Mouse (Mus musculus) limb, embryonic 12.5 days (tissue): ENCODE data around the gene Zic5. TPM values are rescaled to one million over a fixed set of nuclear protein-coding genes. Genes with fewer than 3 reads are reported as not detected.

ENCODE experiments used
- ATAC-seq: fragments of 200-750 bp; cut with Nextera tagmentation; 2 replicates; pipeline ENCODE4 v1.8.0; 2017; ENCODE audit warnings: low read depth, moderate TSS enrichment; ENCODE audit not compliant: insufficient number of reproducible peaks, insufficient read depth, low FRiP score, low TSS enrichment
- H3K27ac ChIP-seq: fragments of 300-500 bp; sonication (generic); 2 replicates; pipeline ENCODE4 v1.5.1; 2016; ENCODE audit warnings: mild to moderate bottlenecking, moderate library complexity
- H3K27me3 ChIP-seq: fragments of 300-500 bp; sonication (generic); 2 replicates; pipeline ENCODE4 v1.6.1; 2016; ENCODE audit warnings: mild to moderate bottlenecking, moderate library complexity
- H3K36me3 ChIP-seq: fragments of 300-500 bp; sonication (generic); 2 replicates; pipeline ENCODE4 v1.6.1; 2016; ENCODE audit warnings: mild to moderate bottlenecking, moderate library complexity
- H3K4me1 ChIP-seq: fragments of 300-500 bp; sonication (generic); replicated peaks from 2 replicates; pipeline ENCODE4 v1.6.1; 2016
- H3K4me2 ChIP-seq: fragments of 300-500 bp; sonication (generic); 2 replicates; pipeline ENCODE4 v1.6.1; 2016; ENCODE audit warnings: mild to moderate bottlenecking, moderate library complexity
- H3K4me3 ChIP-seq: fragments of 300-500 bp; sonication (generic); replicated peaks from 2 replicates; pipeline ENCODE4 v1.5.1; 2016; ENCODE audit warnings: mild to moderate bottlenecking
- H3K9ac ChIP-seq: fragments of 300-500 bp; sonication (generic); replicated peaks from 2 replicates; pipeline ENCODE4 v1.6.1; 2016; ENCODE audit warnings: mild to moderate bottlenecking, moderate library complexity
- H3K9me3 ChIP-seq: fragments of 300-500 bp; sonication (generic); 2 replicates; pipeline ENCODE4 v1.6.1; 2016; ENCODE audit warnings: mild to moderate bottlenecking, moderate library complexity
- WGBS: fragments of 180-500 bp; shearing (Covaris S2); methylation state at CpG from one replicate; pipeline ENCODE4 v1.1.7; 2016; 5-methylcytosine and 5-hydroxymethylcytosine counted together
- polyA plus RNA-seq: library from polyadenylated mRNA; unstranded; fragments of >200 nt; fragmentation: Nextera tagmentation; extraction: Ambion mirVana; gene quantifications from 2 replicates; pipeline ENCODE4 v1.2.1, GENCODE M21; 2016

Zic5 gene
- polyA plus RNA-seq, 1 experiment from 2014 or later, result 8.0 TPM

GRCm38 (mm10) chr14:122451551-122452145 lies 13.8 kb downstream of the Zic5 start:
- Histone ChIP-seq H3K4me1 (peaks cover 45% of the 10 kb centered on the region), H3K4me3 (peak overlapping the region; percentile 48; the same call in 1 of the 2 replicates)

DNA sequence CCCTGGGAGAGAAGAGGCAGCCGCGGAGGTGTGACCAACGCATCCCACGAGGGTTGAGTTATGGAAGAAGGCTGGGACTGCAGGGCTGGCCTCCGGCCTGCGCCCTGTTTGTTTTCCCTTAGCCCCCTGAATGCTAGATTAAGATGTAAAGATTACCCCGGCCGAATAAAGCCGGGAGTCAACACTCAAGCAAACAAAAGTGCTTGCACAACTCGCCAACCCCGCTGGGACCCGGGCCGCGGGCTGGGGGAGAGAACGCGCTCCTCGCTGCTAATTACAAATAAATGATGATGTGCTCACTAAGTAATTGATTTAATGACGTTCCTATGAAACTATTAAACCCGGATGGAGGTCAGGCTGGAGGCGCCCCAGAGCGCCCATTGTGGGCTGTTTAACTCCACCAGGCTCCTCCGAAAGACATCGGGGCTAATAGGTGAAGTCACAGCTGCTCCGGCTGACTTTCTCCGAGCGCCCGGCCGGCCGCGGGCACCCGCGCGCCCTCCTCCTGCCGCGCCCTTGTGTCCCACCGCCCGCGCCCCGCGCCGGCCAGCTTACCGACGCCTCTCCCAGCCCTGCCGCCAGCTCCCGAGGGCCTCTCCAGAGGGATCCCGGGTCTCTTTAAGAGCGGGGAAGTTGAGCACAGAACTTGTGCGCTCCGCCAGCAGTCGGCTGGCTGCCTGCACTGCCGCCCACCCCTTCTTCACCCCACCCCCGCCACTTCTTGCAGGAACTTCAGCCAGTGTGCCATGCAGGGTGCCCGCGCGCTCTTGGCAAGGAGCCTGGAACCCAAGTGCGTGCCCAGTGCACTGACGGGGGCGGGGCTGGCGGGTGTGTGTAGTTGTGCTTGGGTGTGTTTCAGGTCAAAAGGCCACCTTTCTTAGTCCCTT lies 14.7 kb downstream of the Zic5 start, which contains the start of gene Gm5089:
Gene Gm5089, minus strand, starts transcription at position 620 of the 887 bp plus-strand sequence.
- Histone ChIP-seq H3K27ac (peak within 1 kb of the TSS; percentile 77), H3K9ac (peak within 1 kb of the TSS; percentile 67), H3K27me3 (peaks cover 66% of the 10 kb centered on the region), H3K9me3 (no peaks in the 10 kb centered on the region), H3K4me1 (peaks cover 45% of the 10 kb centered on the region), H3K4me2 (peak within 1 kb of the TSS; percentile 94), H3K36me3 (no peaks in the 10 kb centered on the region), H3K4me3 (peak within 1 kb of the TSS; percentile 48)
- WGBS, result under 1% methylated on average over 51 of the region's 59 CpGs
- ATAC-seq, result peak; percentile 16; the same call in 1 of the 2 replicates

More at GRCm38 (mm10) chr14:122451551-122452145, 13.8 kb downstream of the Zic5 start:
- no peaks in the 10 kb centered on the region for H3K9me3 ChIP-seq
- H3K36me3 ChIP-seq, result no peaks in the 10 kb centered on the region
- WGBS, result 61% methylated on average over 5 of the region's 5 CpGs
- no peak overlapping the region for H3K27ac ChIP-seq
- H3K9ac ChIP-seq, result no peak overlapping the region
- H3K27me3 ChIP-seq, result peaks cover 59% of the 10 kb centered on the region
- no peak for ATAC-seq
- H3K4me2 ChIP-seq, result peak overlapping the region; percentile 94

- ATAC-seq, result no peak
- peak overlapping the region; percentile 41; the same call in 1 of the 2 replicates for H3K27ac ChIP-seq
- 4% methylated on average over 29 of the region's 29 CpGs for WGBS
- H3K36me3 ChIP-seq, result no peaks in the 10 kb centered on the region
- H3K4me1 ChIP-seq, result peaks cover 45% of the 10 kb centered on the region
- peak overlapping the region; percentile 94 for H3K4me2 ChIP-seq
- H3K27me3 ChIP-seq, result peaks cover 72% of the 10 kb centered on the region
- peak overlapping the region; percentile 48 for H3K4me3 ChIP-seq
- no peaks in the 10 kb centered on the region for H3K9me3 ChIP-seq
- peak overlapping the region; percentile 67 for H3K9ac ChIP-seq
Observed at GRCm38 (mm10) chr14:122449601-122450495, 15.6 kb downstream of the Zic5 start.

DNA sequence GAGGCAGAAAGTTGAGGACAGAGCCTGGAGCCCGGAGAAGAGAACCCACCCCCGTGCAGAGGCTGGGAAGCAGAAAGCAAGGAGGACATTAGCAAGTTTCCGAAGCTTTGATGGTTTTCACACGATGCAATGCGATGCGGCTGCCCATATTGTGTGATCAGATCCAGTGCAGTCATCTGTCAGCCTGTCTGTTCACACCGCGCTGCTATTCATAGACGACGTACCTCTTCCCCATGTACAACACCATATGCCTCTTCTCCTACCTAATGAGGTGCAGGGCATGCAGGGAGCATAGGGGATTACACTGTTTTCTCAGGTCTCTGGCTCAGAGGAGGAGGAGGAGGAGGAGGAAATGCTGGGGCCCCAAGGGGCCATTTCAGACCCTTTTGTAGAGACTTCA lies 28.6 kb downstream of the Zic5 start:
- H3K36me3 ChIP-seq, result no peaks in the 10 kb centered on the region
- 59% methylated on average over 10 of the region's 10 CpGs for WGBS
- no peak overlapping the region for H3K4me2 ChIP-seq
- peaks cover 11% of the 10 kb centered on the region for H3K4me1 ChIP-seq
- no peak overlapping the region for H3K27ac ChIP-seq
- H3K9ac ChIP-seq, result no peak overlapping the region
- no peak for ATAC-seq
- no peaks in the 10 kb centered on the region for H3K9me3 ChIP-seq
- H3K27me3 ChIP-seq, result peaks cover 11% of the 10 kb centered on the region
- H3K4me3 ChIP-seq, result no peak overlapping the region

GRCm38 (mm10) chr14:122434039-122434438 lies 31.4 kb downstream of the Zic5 start:
- ATAC-seq, result no peak
- Histone ChIP-seq H3K36me3 (no peaks in the 10 kb centered on the region), H3K4me2 (no peak overlapping the region), H3K27me3 (peaks cover 11% of the 10 kb centered on the region), H3K27ac (no peak overlapping the region), H3K4me1 (peaks cover 5% of the 10 kb centered on the region; the same call in 1 of the 2 replicates), H3K9me3 (no peaks in the 10 kb centered on the region), H3K9ac (no peak overlapping the region), H3K4me3 (no peak overlapping the region)
- 85% methylated on average over 10 of the region's 10 CpGs for WGBS

- Histone ChIP-seq H3K4me1 (peaks cover 5% of the 10 kb centered on the region; the same call in 1 of the 2 replicates), H3K4me3 (no peak overlapping the region), H3K4me2 (no peak overlapping the region), H3K27me3 (peaks cover 11% of the 10 kb centered on the region), H3K27ac (no peak overlapping the region), H3K36me3 (no peaks in the 10 kb centered on the region), H3K9ac (no peak overlapping the region), H3K9me3 (no peaks in the 10 kb centered on the region)
- ATAC-seq, result no peak
- 82% methylated on average over 3 of the region's 3 CpGs for WGBS
Observed at GRCm38 (mm10) chr14:122432558-122432957, 32.9 kb downstream of the Zic5 start.

GRCm38 (mm10) chr14:122427654-122428053 lies 37.8 kb downstream of the Zic5 start:
- Histone ChIP-seq H3K4me3 (no peak overlapping the region), H3K4me1 (peaks cover 17% of the 10 kb centered on the region), H3K4me2 (no peak overlapping the region), H3K27me3 (peaks cover 4% of the 10 kb centered on the region; the same call in 1 of the 2 replicates), H3K36me3 (no peaks in the 10 kb centered on the region), H3K9ac (no peak overlapping the region), H3K27ac (no peak overlapping the region), H3K9me3 (no peaks in the 10 kb centered on the region)
- 91% methylated on average over 3 of the region's 3 CpGs for WGBS
- ATAC-seq, result no peak

DNA sequence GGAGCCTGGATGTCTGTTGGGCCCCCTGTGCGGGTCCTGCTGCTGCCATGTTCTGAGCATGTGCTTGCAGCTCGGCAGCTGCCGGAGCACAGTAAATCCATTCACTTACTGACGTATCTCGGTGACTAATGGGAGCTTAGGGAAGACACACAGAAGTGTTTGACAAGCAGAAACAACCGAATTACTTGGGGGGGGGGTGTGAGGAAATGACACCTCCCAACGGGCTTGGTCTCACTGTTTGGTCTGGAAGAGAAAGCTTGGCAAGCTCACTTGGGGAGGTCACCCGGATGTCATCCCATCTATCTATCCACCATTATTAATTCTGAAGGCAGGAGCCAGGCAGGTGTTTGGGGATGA lies 38.3 kb downstream of the Zic5 start:
- no peak overlapping the region for H3K9ac ChIP-seq
- no peak overlapping the region for H3K4me3 ChIP-seq
- H3K27me3 ChIP-seq, result peaks cover 5% of the 10 kb centered on the region; the same call in 1 of the 2 replicates
- no peaks in the 10 kb centered on the region for H3K36me3 ChIP-seq
- no peaks in the 10 kb centered on the region for H3K9me3 ChIP-seq
- H3K4me1 ChIP-seq, result peaks cover 17% of the 10 kb centered on the region
- no peak overlapping the region for H3K27ac ChIP-seq
- 53% methylated on average over 8 of the region's 8 CpGs for WGBS
- ATAC-seq, result no peak
- H3K4me2 ChIP-seq, result no peak overlapping the region

DNA sequence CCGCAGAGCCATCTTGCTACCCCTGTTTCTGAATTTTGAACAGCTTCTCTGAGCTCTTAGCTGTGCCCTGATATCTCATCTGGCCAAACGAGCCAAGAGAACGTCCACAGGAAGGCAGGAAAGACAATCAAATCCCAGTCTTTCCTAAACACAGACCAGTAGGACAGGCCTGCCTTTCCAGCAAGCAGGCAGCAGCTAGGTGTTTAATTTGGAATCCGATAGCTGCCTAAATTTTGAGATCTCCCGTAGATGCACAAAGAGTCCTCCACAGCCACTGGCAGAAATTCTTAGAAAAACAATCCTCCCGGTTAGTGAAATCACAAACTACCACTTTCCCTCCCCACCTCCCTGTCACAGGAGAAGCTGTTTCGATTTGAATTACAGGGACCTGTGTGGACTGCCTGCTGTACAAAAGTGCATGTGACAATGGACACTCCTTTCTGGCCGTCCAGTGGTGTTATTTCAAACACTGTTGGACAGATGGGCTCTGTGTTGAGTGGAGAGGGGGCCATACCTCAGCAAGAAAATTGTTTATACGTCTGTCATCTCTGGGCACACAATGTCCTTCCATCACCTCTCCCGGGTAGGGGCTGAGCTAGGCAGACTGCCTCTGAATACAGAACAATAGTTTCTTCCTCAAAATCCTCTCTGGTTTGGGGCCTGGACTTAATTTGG lies 38.8 kb downstream of the Zic5 start:
- Histone ChIP-seq H3K27ac (no peak overlapping the region), H3K27me3 (peaks cover 5% of the 10 kb centered on the region; the same call in 1 of the 2 replicates), H3K9ac (no peak overlapping the region), H3K4me1 (peaks cover 17% of the 10 kb centered on the region), H3K9me3 (no peaks in the 10 kb centered on the region), H3K4me3 (no peak overlapping the region), H3K36me3 (no peaks in the 10 kb centered on the region), H3K4me2 (no peak overlapping the region)
- ATAC-seq, result no peak
- 56% methylated on average over 10 of the region's 10 CpGs for WGBS

DNA sequence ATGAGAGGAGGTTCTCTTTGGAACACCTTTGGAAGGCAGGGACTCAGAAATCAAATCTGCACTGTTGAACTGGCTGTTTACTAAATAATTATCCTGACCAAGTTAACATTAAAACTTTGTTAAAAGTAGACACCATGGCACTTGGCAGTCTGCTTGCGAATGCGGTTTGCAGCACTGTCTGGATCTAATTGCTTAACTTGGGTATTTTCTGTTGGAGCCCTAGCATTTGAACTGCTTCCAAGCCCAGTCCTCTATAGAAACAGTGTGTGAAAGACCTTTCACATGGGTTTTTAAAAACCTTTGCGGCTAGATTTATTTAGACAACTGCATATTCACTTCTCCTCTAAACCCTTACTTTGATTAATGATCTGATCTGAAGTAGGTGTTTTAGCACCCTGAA lies 41.0 kb downstream of the Zic5 start:
- no peak overlapping the region for H3K9ac ChIP-seq
- no peak overlapping the region for H3K4me2 ChIP-seq
- H3K27me3 ChIP-seq, result peaks cover 5% of the 10 kb centered on the region; the same call in 1 of the 2 replicates
- no peak for ATAC-seq
- H3K36me3 ChIP-seq, result no peaks in the 10 kb centered on the region
- H3K9me3 ChIP-seq, result no peaks in the 10 kb centered on the region
- WGBS, result 80% methylated on average over 3 of the region's 3 CpGs
- H3K27ac ChIP-seq, result no peak overlapping the region
- peaks cover 17% of the 10 kb centered on the region for H3K4me1 ChIP-seq
- H3K4me3 ChIP-seq, result no peak overlapping the region
